Mouse (Mus musculus) stomach, postnatal 0 days (tissue): Measurements from ENCODE around the gene Susd6. TPM values are rescaled to one million over a fixed set of nuclear protein-coding genes. Genes with fewer than 3 reads are reported as not detected.

Source experiments
- ATAC-seq: fragments of 200-750 bp; cut with Nextera tagmentation; 2 replicates; pipeline ENCODE4 v1.8.0; 2017; ENCODE audit not compliant: low FRiP score, low TSS enrichment
- DNase-seq: peaks from one replicate; pipeline ENCODE4 v3.0.0-alpha.2; 2016; ENCODE audit warnings: low spot score
- H3K27ac ChIP-seq: fragments of 300-500 bp; sonication (generic); replicated peaks from 2 replicates; pipeline ENCODE4 v1.5.1; 2014; ENCODE audit warnings: mild to moderate bottlenecking, control low read depth
- H3K27me3 ChIP-seq: fragments of 300-500 bp; sonication (generic); 2 replicates; pipeline ENCODE4 v1.6.1; 2014; ENCODE audit warnings: low read length; ENCODE audit not compliant: control insufficient read depth, insufficient read depth
- H3K36me3 ChIP-seq: fragments of 300-500 bp; sonication (generic); 2 replicates; pipeline ENCODE4 v1.6.1; 2014; ENCODE audit warnings: low read length, mixed read lengths; ENCODE audit not compliant: control insufficient read depth, insufficient read depth
- H3K4me1 ChIP-seq: fragments of 300-500 bp; sonication (generic); replicated peaks from 2 replicates; pipeline ENCODE4 v1.6.1; 2014; ENCODE audit warnings: antibody characterized with exemption; ENCODE audit not compliant: control insufficient read depth, insufficient read depth
- H3K4me2 ChIP-seq: fragments of 300-500 bp; sonication (generic); replicated peaks from 2 replicates; pipeline ENCODE4 v1.6.1; 2014; ENCODE audit warnings: low read depth, mild to moderate bottlenecking, control low read depth, moderate library complexity
- H3K4me3 ChIP-seq: fragments of 300-500 bp; sonication (generic); 2 replicates; pipeline ENCODE4 v1.5.1; 2014; ENCODE audit warnings: low read depth, low read length, control low read depth
- H3K9ac ChIP-seq: fragments of 300-500 bp; sonication (generic); 2 replicates; pipeline ENCODE4 v1.6.1; 2014; ENCODE audit warnings: mild to moderate bottlenecking, low read length, control low read depth, mixed read lengths
- H3K9me3 ChIP-seq: fragments of 300-500 bp; sonication (generic); 2 replicates; pipeline ENCODE4 v1.6.1; 2016; ENCODE audit warnings: low read length; ENCODE audit not compliant: control insufficient read depth
- CTCF ChIP-seq: IDR thresholded peaks from 2 replicates; pipeline ENCODE4 v1.5.1; 2016; ENCODE audit warnings: antibody characterized with exemption, low read depth, mild to moderate bottlenecking, moderate library complexity
- EP300 ChIP-seq: optimal IDR thresholded peaks from 2 replicates; pipeline ENCODE3; 2016; ENCODE audit warnings: antibody characterized with exemption
- WGBS: fragments of 180-500 bp; shearing (Covaris S2); extraction: QIAGEN DNeasy Blood & Tissue Kit; methylation state at CpG from one replicate; pipeline ENCODE4 v1.1.7; 2014; 5-methylcytosine and 5-hydroxymethylcytosine counted together
- polyA plus RNA-seq: library from polyadenylated mRNA; unstranded; fragments of >200 nt; fragmentation: Nextera tagmentation; extraction: Ambion mirVana; gene quantifications from 2 replicates; pipeline ENCODE4 v1.2.1, GENCODE M21; 2015

The Susd6 gene
- polyA plus RNA-seq, 1 experiment from 2014 or later: 12.3 TPM

DNA sequence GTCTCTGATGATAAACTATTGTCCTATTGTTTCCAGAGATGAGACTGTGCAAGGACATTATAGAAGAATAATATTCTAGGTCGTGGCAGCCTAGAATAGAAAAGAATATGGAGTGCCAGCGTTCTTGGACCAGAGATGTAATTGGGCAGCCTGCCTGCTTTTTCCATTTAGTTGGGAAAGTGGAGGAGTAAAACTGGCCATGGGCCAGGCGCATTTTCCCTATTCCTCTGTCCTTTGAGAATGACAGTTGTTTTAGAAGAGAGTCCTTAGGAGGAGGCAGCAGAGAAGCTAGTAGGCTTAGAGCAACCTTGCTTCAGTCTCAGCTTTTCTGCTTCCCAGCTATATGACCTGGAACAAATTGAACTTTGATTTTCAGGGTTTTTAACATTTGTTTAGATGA, 13.6 kb downstream of the Susd6 start:
- WGBS: 44% methylated on average over 3 of the region's 3 CpGs
- Histone ChIP-seq H3K27me3 (no peaks in the 10 kb centered on the region), H3K4me1 (no peaks in the 10 kb centered on the region), H3K27ac (no peak overlapping the region), H3K9me3 (no peaks in the 10 kb centered on the region), H3K4me3 (no peak overlapping the region), H3K9ac (no peak overlapping the region), H3K4me2 (no peak overlapping the region), H3K36me3 (no peaks in the 10 kb centered on the region)
- no peak for TF ChIP-seq EP300
- ATAC-seq (no peak), DNase-seq (no peak)

DNA sequence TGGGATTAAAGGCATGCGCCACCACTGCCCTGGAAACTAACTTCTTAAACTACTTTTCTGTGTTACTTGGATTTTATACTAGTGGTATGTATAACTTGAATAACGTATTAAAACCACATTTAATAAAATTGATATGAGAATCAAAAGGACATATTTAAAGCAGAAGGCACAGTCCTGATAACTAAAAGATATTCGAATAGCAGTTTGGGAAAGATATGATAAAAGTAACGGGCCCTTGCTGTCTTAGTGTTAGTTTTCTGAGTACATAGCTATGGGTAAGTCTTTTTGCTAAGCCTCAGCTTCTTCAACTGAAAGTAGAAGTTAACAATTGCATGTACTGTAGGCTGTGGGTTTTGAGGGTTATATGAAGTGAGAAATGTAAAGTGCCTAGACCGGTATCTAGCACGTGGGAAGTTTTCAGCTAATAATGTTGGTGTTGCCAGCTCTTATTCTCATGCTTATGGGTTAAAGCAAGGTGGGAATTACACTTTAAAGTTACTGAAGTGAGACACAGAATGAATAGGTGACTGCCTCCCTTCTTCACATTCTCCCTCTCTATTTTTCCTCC, 14.6 kb downstream of the Susd6 start:
- Histone ChIP-seq H3K27me3 (no peaks in the 10 kb centered on the region), H3K36me3 (no peaks in the 10 kb centered on the region), H3K9me3 (no peaks in the 10 kb centered on the region), H3K9ac (no peak overlapping the region), H3K4me2 (no peak overlapping the region), H3K4me1 (no peaks in the 10 kb centered on the region), H3K4me3 (no peak overlapping the region), H3K27ac (no peak overlapping the region)
- ATAC-seq (no peak), DNase-seq (no peak)
- TF ChIP-seq EP300 (no peak), CTCF (no peak)
- WGBS: 89% methylated on average over 6 of the region's 6 CpGs

DNA sequence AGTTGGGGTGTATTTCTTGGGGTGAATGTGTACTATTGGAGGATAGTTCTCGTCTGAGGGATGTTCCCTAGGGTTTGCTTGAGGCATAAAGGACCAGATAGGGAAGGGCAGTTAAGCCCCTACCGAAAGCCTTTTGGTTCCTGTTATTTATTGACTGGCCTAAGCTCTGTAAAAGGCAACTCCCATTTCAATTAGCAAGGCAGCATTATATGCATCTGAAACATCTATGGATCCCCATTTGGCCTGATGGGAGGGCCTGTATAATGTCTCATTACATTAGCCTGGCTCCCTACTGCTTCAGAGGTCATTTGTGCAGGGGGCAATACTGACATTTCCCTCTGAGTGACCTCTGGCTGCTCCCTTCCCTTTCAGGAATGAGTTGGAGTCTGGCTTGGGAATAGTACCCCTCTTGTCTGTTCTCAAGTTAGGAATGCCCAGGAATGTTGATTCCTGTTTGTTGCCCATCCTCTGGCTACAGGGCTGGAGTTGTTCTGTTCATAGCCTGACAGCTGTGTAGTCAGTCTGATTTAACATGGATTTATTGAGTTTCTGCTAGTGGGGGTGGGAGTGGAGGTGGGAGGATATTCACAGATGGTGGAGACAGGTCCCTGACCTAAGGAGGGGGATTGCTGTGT, 17.3 kb downstream of the Susd6 start:
- H3K27ac ChIP-seq: no peak overlapping the region
- no peak for DNase-seq
- H3K27me3 ChIP-seq: no peaks in the 10 kb centered on the region
- no peaks in the 10 kb centered on the region for H3K36me3 ChIP-seq
- no peak overlapping the region for H3K4me3 ChIP-seq
- no peak overlapping the region for H3K4me2 ChIP-seq
- no peaks in the 10 kb centered on the region for H3K9me3 ChIP-seq
- WGBS: 35% methylated on average over 2 of the region's 2 CpGs
- ATAC-seq: no peak
- TF ChIP-seq CTCF (no peak), EP300 (no peak)
- H3K4me1 ChIP-seq: no peaks in the 10 kb centered on the region
- H3K9ac ChIP-seq: no peak overlapping the region

DNA sequence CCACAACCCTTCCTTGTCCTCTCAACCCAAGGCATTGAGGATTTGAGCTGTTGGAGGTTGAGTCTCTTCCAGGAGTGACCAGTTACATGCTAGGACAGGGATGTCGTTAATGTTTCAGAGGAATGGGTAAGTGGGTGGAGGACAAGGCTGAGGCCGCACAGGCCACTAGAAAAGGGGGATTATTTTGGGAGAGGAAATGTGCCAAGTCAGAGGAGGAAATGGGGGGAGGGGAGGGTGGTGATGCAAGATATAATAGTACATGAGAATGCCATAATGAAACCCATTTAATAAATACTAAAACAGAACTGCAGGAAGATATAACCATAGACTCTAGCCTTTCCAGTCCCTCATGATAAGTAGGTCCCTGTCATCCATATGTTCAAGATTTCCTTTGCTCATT, 19.7 kb downstream of the Susd6 start:
- no peaks in the 10 kb centered on the region for H3K4me1 ChIP-seq
- ATAC-seq (no peak), DNase-seq (no peak)
- no peaks in the 10 kb centered on the region for H3K27me3 ChIP-seq
- no peak overlapping the region for H3K4me3 ChIP-seq
- no peak overlapping the region for H3K27ac ChIP-seq
- H3K36me3 ChIP-seq: no peaks in the 10 kb centered on the region
- no peaks in the 10 kb centered on the region for H3K9me3 ChIP-seq
- no peak for TF ChIP-seq CTCF
- TF ChIP-seq EP300: no peak
- WGBS: 71% methylated on average over 2 of the region's 2 CpGs
- H3K9ac ChIP-seq: no peak overlapping the region
- H3K4me2 ChIP-seq: no peak overlapping the region

DNA sequence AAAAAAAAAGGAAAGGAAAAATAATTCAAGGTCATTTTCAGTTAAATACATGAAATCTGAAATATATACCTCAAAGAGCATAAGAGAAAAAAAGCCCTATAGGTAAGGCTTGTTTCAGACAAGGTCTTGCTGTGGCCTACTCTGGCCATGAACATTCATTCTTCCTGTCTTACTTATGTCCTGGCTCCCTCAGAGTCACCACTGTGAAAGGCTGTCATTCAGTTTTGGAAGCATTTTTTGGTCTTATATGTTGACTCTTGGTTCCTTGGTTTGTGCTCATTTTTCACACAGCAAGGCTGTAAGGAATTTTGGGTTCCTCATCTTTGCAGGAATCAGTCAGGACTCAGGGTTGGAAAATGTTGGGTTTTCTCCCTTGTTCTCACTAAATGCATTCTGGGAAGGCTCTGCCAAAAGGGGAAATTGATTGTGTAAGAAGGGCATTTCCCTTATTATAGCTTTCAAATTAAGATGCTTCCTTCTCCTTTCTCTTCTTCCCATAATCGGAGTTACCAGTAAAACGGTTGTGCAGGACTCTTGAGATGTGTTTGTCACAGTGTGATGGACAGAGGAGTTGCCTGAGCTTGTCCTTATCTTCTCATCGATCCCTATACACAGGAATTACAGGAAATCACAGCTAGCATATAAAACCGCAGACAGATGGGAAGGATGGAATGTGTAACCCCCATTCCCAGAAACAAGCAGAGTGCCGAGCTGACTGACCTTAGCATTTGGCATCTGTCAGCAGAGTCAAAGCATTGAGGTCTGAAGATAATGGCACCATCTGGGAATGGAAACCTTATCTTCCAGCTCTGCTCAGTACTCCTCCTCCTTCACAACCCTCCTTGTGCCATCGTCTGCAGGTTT, 21.6 kb downstream of the Susd6 start:
- H3K4me1 ChIP-seq: peaks cover 3% of the 10 kb centered on the region; the same call in 1 of the 2 replicates
- TF ChIP-seq EP300: no peak
- TF ChIP-seq CTCF: no peak
- WGBS: 44% methylated on average over 6 of the region's 6 CpGs
- ATAC-seq (no peak), DNase-seq (no peak)
- no peaks in the 10 kb centered on the region for H3K36me3 ChIP-seq
- no peak overlapping the region for H3K4me3 ChIP-seq
- no peaks in the 10 kb centered on the region for H3K9me3 ChIP-seq
- H3K27ac ChIP-seq: no peak overlapping the region
- H3K9ac ChIP-seq: no peak overlapping the region
- H3K4me2 ChIP-seq: no peak overlapping the region
- H3K27me3 ChIP-seq: no peaks in the 10 kb centered on the region

DNA sequence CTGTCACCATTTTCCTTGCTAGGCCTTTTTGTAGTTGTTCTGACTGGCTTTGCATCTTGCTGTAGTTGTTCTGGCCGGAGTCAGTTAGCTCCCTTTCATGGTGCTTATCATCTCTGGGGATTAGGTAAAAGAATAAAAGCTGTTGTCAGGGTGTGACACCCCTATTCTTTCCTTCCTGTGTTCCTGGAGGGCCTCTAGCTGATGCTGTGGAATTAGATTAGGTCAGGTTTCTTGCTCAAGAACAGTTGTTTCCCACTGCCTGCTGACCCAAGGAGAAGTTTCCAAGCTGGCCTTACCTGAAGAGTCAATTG, 22.2 kb downstream of the Susd6 start:
- TF ChIP-seq EP300 (no peak), CTCF (no peak)
- WGBS: 61% methylated on average over 1 of the region's 1 CpGs
- Histone ChIP-seq H3K9ac (no peak overlapping the region), H3K9me3 (no peaks in the 10 kb centered on the region), H3K36me3 (no peaks in the 10 kb centered on the region), H3K4me2 (no peak overlapping the region), H3K27ac (no peak overlapping the region), H3K27me3 (no peaks in the 10 kb centered on the region), H3K4me3 (no peak overlapping the region), H3K4me1 (peaks cover 7% of the 10 kb centered on the region; the same call in 1 of the 2 replicates)
- ATAC-seq (no peak), DNase-seq (no peak)
